Mouse (Mus musculus) mouse embryonic stem cell (cell line): ENCODE data around the gene Mn1.

Experiments
- in situ Hi-C, 2 experiments: fragments of 300-500 bp; cut with MboI; formaldehyde crosslinking; loops; 1 replicate in 1 of 2; 3 replicates in 1 of 2; pipeline ENCODE4 v1.14.3; 2019 to 2020; ENCODE audit warnings: low sequenced_read_pairs in 2 of 2, low pct_unique_long_range_greater_than_20kb in 1 of 2, mixed read lengths in 1 of 2; ENCODE audit not compliant: unreplicated experiment in 1 of 2

The Mn1 gene

GRCm38 (mm10) chr5:111425813-111426212 is 8.7 kb downstream of the Mn1 start:
- in situ Hi-C loops = no loop called here

- in situ Hi-C loops = no loop called here
Observed at GRCm38 (mm10) chr5:111426249-111426648, 9.1 kb downstream of the Mn1 start.

- in situ Hi-C loops = no loop called here
Observed at GRCm38 (mm10) chr5:111428882-111429281, 11.7 kb downstream of the Mn1 start.

GRCm38 (mm10) chr5:111429726-111430125 is 12.6 kb downstream of the Mn1 start:
- in situ Hi-C loops = no loop called here

GRCm38 (mm10) chr5:111431007-111431730 is 14.0 kb downstream of the Mn1 start:
- in situ Hi-C loops = no loop called here

GRCm38 (mm10) chr5:111432842-111433241 is 15.7 kb downstream of the Mn1 start:
- in situ Hi-C loops = no loop called here

- in situ Hi-C loops = no loop called here
Observed at GRCm38 (mm10) chr5:111434342-111434842, 17.2 kb downstream of the Mn1 start.

- in situ Hi-C loops = no loop called here
Observed at GRCm38 (mm10) chr5:111436260-111436659, 19.1 kb downstream of the Mn1 start.

- in situ Hi-C loops = no loop called here
Observed at GRCm38 (mm10) chr5:111437205-111437604, 20.0 kb downstream of the Mn1 start.

- in situ Hi-C loops = no loop called here
Observed at GRCm38 (mm10) chr5:111438336-111438735, 21.2 kb downstream of the Mn1 start.

GRCm38 (mm10) chr5:111438821-111439220 is 21.7 kb downstream of the Mn1 start:
- in situ Hi-C loops = no loop called here

GRCm38 (mm10) chr5:111440264-111440663 is 23.1 kb downstream of the Mn1 start:
- in situ Hi-C loops = no loop called here

- in situ Hi-C loops = no loop called here
Observed at GRCm38 (mm10) chr5:111442151-111442871, 25.1 kb downstream of the Mn1 start.

GRCm38 (mm10) chr5:111443636-111444035 is 26.5 kb downstream of the Mn1 start:
- in situ Hi-C loops = no loop called here

GRCm38 (mm10) chr5:111444361-111444760 is 27.2 kb downstream of the Mn1 start:
- in situ Hi-C loops = no loop called here

- in situ Hi-C loops = no loop called here
Observed at GRCm38 (mm10) chr5:111446652-111447051, 29.5 kb downstream of the Mn1 start.

GRCm38 (mm10) chr5:111449700-111450099 is 32.5 kb downstream of the Mn1 start:
- in situ Hi-C loops = no loop called here

GRCm38 (mm10) chr5:111454240-111454639 is 37.1 kb downstream of the Mn1 start:
- in situ Hi-C loops = no loop called here

GRCm38 (mm10) chr5:111454876-111455275 is 37.7 kb downstream of the Mn1 start:
- in situ Hi-C loops = no loop called here

- in situ Hi-C loops = no loop called here
Observed at GRCm38 (mm10) chr5:111458675-111459074, 41.5 kb downstream of the Mn1 start.
